Mouse (Mus musculus) liver, embryonic 16.5 days (tissue): ENCODE measurements around the gene Tnnt2. TPM values are rescaled to one million over a fixed set of nuclear protein-coding genes. Genes with fewer than 3 reads are reported as not detected.

Experiments used
- ATAC-seq: fragments of 200-750 bp; cut with Nextera tagmentation; 2 replicates; pipeline ENCODE4 v1.8.0; 2017; ENCODE audit warnings: low read depth, mild to moderate bottlenecking, moderate number of reproducible peaks, moderate library complexity
- H3K27ac ChIP-seq: fragments of 300-500 bp; sonication (generic); 2 replicates; pipeline ENCODE4 v1.5.1; 2014; ENCODE audit warnings: mild to moderate bottlenecking, low read length
- H3K27me3 ChIP-seq: fragments of 300-500 bp; sonication (generic); 2 replicates; pipeline ENCODE4 v1.6.1; 2014; ENCODE audit warnings: low read depth, low read length, mixed read lengths; ENCODE audit not compliant: control insufficient read depth, insufficient read depth
- H3K36me3 ChIP-seq: fragments of 300-500 bp; sonication (generic); 2 replicates; pipeline ENCODE4 v1.6.1; 2014; ENCODE audit warnings: mild to moderate bottlenecking; ENCODE audit not compliant: control insufficient read depth, insufficient read depth
- H3K4me1 ChIP-seq: fragments of 300-500 bp; sonication (generic); 2 replicates; pipeline ENCODE4 v1.6.1; 2014; ENCODE audit warnings: low read depth, low read length, mixed read lengths; ENCODE audit not compliant: control insufficient read depth
- H3K4me2 ChIP-seq: fragments of 300-500 bp; sonication (generic); 2 replicates; pipeline ENCODE4 v1.6.1; 2014; ENCODE audit warnings: low read depth, low read length, mixed read lengths
- H3K4me3 ChIP-seq: fragments of 300-500 bp; sonication (generic); 2 replicates; pipeline ENCODE4 v1.5.1; 2014; ENCODE audit warnings: low read depth, mild to moderate bottlenecking, low read length
- H3K9ac ChIP-seq: fragments of 300-500 bp; sonication (generic); 2 replicates; pipeline ENCODE4 v1.6.1; 2014; ENCODE audit warnings: low read depth, low read length
- H3K9me3 ChIP-seq: fragments of 300-500 bp; sonication (generic); replicated peaks from 2 replicates; pipeline ENCODE4 v1.6.1; 2016; ENCODE audit warnings: low read length; ENCODE audit not compliant: control insufficient read depth
- whole genome bisulfite sequencing: fragments of 180-500 bp; shearing (Covaris S2); extraction: QIAGEN DNeasy Blood & Tissue Kit; methylation state at CpG from one replicate; pipeline ENCODE4 v1.1.7; 2014; ENCODE audit not compliant: insufficient replicate concordance; 5-methylcytosine and 5-hydroxymethylcytosine counted together
- polyA plus RNA-seq: library from polyadenylated mRNA; unstranded; fragments of >200 nt; fragmentation: Nextera tagmentation; extraction: Ambion mirVana; gene quantifications from 2 replicates; pipeline ENCODE4 v1.2.1, GENCODE M21; 2015

Tnnt2 gene
- polyA plus RNA-seq, 1 experiment from 2014 or later = 5.9 TPM

DNA sequence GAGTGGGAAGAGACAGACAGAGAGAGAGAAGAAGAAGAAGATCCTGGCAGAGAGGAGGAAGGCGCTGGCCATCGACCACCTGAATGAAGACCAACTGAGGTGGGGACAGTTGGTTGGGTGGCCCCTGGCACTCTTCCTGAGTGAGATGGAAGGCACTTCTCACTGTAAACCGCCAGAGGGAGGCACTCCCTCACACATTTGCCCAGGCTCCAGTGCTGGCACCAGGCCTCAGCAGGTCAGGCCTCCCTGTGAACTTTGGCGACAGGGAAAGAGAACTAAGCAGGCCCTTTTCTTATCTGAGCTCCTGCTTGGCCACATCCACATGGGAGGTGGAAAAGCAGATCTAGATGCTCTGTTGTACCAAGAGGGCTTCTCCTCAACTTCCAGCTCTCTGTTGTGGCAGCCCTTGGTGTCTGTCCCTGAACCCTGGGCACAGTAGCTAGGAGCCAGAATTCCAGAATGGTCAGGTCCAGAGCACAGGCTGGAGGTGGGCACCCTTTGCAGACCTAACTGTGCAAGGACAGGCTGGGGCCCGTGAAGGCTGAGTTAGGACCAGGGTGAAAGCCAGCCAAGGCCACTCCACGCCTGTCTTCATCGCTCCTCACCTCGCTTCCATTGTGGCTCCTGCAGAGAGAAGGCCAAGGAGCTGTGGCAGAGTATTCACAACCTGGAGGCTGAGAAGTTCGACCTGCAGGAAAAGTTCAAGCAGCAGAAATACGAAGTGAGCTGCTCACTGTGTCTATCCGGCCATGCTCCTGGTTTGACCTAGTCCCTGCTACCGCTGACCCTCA lies 14.8 kb downstream of the Tnnt2 start:
- Histone ChIP-seq H3K27ac (no peak overlapping the region), H3K36me3 (no peaks in the 10 kb centered on the region), H3K9me3 (no peaks in the 10 kb centered on the region), H3K4me3 (no peak overlapping the region), H3K9ac (no peak overlapping the region), H3K4me2 (no peak overlapping the region), H3K4me1 (peaks cover 3% of the 10 kb centered on the region; the same call in 1 of the 2 replicates), H3K27me3 (peaks cover 2% of the 10 kb centered on the region; the same call in 1 of the 2 replicates)
- WGBS = 50% methylated on average over 12 of the region's 12 CpGs
- peak; percentile 26; the same call in 1 of the 2 replicates for ATAC-seq

DNA sequence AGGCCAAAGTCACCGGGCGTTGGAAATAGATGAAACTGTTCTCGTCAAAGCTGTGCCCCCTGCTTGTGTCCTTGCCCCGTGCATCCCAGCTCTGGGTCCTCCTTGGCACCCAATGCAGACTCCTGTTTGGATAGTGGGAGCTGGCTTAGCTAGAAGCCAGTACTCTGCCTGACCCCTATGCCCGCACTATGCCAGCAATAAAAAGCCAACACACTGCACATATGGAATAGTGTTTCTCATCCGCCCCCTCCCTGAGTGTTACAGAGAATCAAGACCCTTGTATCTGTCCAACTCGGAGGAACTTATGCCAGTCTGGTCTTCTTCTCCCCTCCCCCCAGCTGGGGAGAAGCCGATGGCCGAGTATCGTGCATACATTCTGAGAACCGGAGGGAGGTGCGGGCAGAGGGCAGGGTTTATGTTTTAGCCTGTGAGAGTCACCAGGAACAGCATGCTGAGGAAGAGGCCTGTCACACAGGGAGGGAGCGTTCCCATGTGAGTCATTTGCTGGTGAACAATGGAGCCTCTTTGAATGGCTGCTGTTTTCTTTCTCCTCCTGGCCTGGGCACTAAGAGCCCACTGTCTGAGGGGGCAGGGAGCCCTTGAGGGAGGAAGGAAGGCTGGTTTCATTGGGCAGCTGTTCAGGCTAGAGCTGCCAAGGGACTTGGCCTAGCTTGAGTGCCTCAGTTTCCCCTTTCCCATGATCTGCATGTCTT lies 16.0 kb downstream of the Tnnt2 start:
- no peak overlapping the region for H3K4me2 ChIP-seq
- H3K4me1 ChIP-seq = peaks cover 6% of the 10 kb centered on the region
- no peaks in the 10 kb centered on the region for H3K9me3 ChIP-seq
- no peak overlapping the region for H3K4me3 ChIP-seq
- 49% methylated on average over 13 of the region's 13 CpGs for WGBS
- ATAC-seq = no peak
- H3K36me3 ChIP-seq = no peaks in the 10 kb centered on the region
- H3K27me3 ChIP-seq = peaks cover 2% of the 10 kb centered on the region; the same call in 1 of the 2 replicates
- no peak overlapping the region for H3K27ac ChIP-seq
- H3K9ac ChIP-seq = no peak overlapping the region

DNA sequence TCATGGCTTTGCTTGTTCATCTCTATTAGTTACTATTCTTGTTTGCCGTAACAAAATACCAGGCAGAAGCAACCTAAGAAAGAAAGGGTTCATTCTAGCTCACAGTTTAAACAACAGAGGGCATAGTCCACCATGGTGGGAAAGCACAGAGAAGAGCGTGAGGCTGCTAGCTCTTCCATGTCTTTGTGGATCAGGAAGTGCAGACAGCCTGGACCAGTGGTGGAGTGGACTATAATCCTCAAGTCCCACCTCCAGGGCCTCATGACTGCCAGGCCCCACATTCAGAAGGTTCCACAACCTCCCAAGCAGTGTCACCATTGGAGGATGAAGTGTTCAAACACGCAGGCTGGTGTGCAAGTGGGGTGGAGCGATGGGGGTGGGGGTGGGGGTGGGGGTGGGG lies 17.0 kb downstream of the Tnnt2 start:
- no peak overlapping the region for H3K27ac ChIP-seq
- H3K36me3 ChIP-seq = no peaks in the 10 kb centered on the region
- no peaks in the 10 kb centered on the region for H3K27me3 ChIP-seq
- no peak overlapping the region for H3K4me3 ChIP-seq
- WGBS = 59% methylated on average over 4 of the region's 4 CpGs
- no peak overlapping the region for H3K9ac ChIP-seq
- H3K4me1 ChIP-seq = peaks cover 8% of the 10 kb centered on the region
- H3K4me2 ChIP-seq = no peak overlapping the region
- no peak for ATAC-seq
- H3K9me3 ChIP-seq = no peaks in the 10 kb centered on the region

DNA sequence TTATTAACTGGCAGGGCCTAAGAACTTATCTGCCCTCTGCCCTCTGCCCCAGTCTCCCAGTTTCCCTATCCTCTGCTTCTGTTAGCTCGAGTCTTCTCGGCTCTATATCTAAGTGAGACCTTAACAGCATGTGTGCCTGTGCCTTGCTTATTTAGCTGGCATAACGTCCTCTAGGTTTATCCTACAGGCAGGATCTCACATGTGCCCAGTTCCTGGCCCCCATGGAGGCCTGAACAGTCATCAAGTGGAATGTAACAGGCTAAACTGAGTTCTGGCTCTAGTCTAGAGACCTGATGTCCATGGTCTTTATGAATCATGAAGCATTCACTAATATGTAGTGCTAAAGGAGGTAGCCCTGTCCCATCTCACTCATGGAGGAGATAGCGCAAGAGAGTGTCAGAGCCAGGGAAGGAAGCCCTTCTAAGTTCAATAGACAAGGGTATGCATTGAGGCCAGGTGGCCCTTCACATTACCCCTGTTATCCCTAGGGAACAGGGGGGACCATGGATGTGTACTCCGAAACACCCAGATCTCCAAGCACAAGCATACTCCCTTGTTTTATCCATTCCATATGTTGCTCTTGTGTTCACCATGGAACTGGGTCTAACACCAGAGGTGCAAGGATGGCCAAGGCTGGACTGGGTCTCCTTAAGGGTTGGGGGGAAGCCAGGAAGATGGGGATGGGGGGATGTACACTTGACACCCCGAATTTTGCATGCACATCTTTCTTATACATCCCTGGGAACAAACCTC lies 18.6 kb downstream of the Tnnt2 start:
- Histone ChIP-seq H3K4me3 (no peak overlapping the region), H3K27ac (no peak overlapping the region), H3K4me2 (no peak overlapping the region), H3K9ac (no peak overlapping the region), H3K27me3 (no peaks in the 10 kb centered on the region), H3K4me1 (peaks cover 8% of the 10 kb centered on the region), H3K9me3 (no peaks in the 10 kb centered on the region), H3K36me3 (no peaks in the 10 kb centered on the region)
- ATAC-seq = no peak
- 61% methylated on average over 6 of the region's 6 CpGs for whole genome bisulfite sequencing

DNA sequence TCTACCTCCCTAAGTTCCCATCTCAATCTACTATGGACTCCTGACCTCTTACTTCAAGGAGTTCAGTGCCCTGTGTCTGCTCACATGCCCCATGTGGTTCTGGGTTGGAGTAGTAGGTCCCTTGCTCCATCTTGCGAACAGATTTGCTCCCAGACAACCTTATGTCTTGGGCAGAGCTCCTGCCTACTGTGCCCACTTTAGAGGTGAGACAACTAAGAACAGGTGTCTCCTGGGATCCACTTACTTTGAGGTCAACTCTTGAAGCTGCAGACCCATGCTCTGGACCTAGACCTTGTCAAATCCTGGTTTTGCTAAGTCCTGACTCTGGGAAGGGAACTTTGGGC lies 19.2 kb downstream of the Tnnt2 start:
- Histone ChIP-seq H3K9me3 (no peaks in the 10 kb centered on the region), H3K9ac (no peak overlapping the region), H3K27me3 (no peaks in the 10 kb centered on the region), H3K36me3 (no peaks in the 10 kb centered on the region), H3K27ac (no peak overlapping the region), H3K4me1 (peaks cover 8% of the 10 kb centered on the region), H3K4me2 (no peak overlapping the region), H3K4me3 (no peak overlapping the region)
- WGBS = 81% methylated on average over 1 of the region's 1 CpGs
- ATAC-seq = no peak

DNA sequence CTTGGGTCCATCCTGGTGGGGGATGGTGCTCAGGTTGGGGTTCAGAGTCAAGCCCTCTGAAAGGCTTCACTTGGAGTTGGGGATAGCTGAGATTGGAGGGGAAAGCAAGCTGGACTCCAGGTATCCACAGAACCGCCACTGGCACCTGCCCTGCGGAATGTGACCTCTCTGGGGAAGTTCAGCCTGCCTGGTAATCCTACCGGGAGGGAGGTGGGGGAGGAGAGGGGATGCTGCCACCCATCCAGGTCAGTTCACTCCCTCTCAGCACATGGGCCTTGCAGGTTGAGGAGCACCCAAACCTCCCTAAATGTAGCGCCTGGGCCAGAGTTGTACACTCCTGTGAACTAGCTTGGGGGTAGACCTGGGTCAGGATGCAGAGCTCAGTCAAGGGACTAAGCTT lies 19.9 kb downstream of the Tnnt2 start:
- Histone ChIP-seq H3K4me1 (peaks cover 8% of the 10 kb centered on the region), H3K4me3 (no peak overlapping the region)
- no peak for ATAC-seq

DNA sequence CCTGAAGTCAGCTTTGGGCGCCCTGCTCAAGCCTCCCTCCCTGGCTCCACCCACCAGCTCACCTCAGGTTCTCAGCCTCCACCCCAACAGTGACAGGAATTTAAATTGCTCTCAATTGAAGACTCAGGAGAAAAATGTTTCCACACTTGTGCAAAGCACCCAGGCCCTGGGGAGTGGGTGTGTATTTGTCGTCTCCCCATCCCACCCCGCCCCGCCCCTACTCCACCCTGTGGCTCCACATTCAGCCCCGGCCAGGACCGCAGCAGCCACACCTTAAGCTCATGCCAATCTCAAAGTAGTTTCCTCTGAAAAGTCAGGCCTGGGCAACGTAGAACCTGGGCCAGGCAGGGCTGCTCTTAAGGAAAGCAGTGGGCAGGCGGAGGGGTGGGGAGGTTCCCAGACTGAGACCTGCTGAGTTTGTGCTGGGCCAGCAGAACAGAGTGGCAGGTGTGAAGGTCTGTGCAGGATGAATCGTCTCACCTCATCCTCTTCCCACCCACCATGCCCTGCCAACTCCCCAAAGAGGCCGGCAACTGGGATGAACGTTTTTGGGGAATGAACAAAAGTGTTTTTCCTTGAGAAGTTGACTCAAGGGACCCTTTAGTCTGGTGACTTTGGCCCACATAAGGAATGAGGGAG lies 21.1 kb downstream of the Tnnt2 start:
- Histone ChIP-seq H3K9me3 (no peaks in the 10 kb centered on the region), H3K27ac (no peak overlapping the region), H3K4me1 (peaks cover 8% of the 10 kb centered on the region), H3K4me2 (no peak overlapping the region), H3K4me3 (no peak overlapping the region), H3K27me3 (no peaks in the 10 kb centered on the region), H3K9ac (no peak overlapping the region), H3K36me3 (no peaks in the 10 kb centered on the region)
- WGBS = 42% methylated on average over 11 of the region's 11 CpGs
- no peak for ATAC-seq

More for the DNA sequence above, 19.9 kb downstream of the Tnnt2 start:
- no peak overlapping the region for H3K4me2 ChIP-seq
- no peaks in the 10 kb centered on the region for H3K9me3 ChIP-seq
- H3K27me3 ChIP-seq = no peaks in the 10 kb centered on the region
- no peak overlapping the region for H3K27ac ChIP-seq
- H3K9ac ChIP-seq = no peak overlapping the region
- H3K36me3 ChIP-seq = no peaks in the 10 kb centered on the region
- 62% methylated on average over 4 of the region's 4 CpGs for WGBS

DNA sequence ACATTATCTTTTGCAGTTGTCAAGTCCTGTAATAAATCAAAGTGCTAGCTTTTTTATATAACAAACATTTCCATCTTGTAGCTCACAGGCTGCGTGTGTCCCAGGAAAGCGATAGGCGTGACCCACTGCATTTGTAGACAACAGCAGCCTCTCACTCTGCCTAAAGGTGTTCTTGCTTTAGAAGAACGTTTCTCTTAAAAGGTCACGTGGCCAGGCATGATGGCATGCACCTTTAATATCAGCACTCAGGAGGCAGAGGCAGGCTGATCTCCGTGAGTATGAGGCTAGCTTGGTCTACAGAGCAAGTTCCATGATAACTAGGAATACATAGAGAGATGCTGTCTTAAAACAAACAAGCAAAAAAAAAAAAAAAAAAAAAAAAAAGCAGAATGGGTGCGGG lies 22.4 kb downstream of the Tnnt2 start:
- Histone ChIP-seq H3K4me1 (peaks cover 8% of the 10 kb centered on the region), H3K27ac (no peak overlapping the region), H3K27me3 (no peaks in the 10 kb centered on the region), H3K9me3 (no peaks in the 10 kb centered on the region), H3K4me3 (no peak overlapping the region), H3K4me2 (no peak overlapping the region), H3K36me3 (no peaks in the 10 kb centered on the region), H3K9ac (no peak overlapping the region)
- ATAC-seq = no peak
- 71% methylated on average over 7 of the region's 7 CpGs for WGBS
